Mouse (Mus musculus) limb, embryonic 13.5 days (tissue): ENCODE results near the gene Myt1l. TPM values are rescaled to one million over a fixed set of nuclear protein-coding genes. Genes with fewer than 3 reads are reported as not detected.

Experiments
- ATAC-seq: fragments of 200-750 bp; cut with Nextera tagmentation; 2 replicates; pipeline ENCODE4 v1.8.0; 2017; ENCODE audit warnings: low read depth, moderate number of reproducible peaks, moderate TSS enrichment; ENCODE audit not compliant: low FRiP score
- H3K27ac ChIP-seq: fragments of 300-500 bp; sonication (generic); 2 replicates; pipeline ENCODE4 v1.5.1; 2015; ENCODE audit warnings: inconsistent platforms, mild to moderate bottlenecking, moderate library complexity
- H3K27me3 ChIP-seq: fragments of 300-500 bp; sonication (generic); 2 replicates; pipeline ENCODE4 v1.6.1; 2015; ENCODE audit warnings: mild to moderate bottlenecking, inconsistent platforms
- H3K36me3 ChIP-seq: fragments of 300-500 bp; sonication (generic); 2 replicates; pipeline ENCODE4 v1.6.1; 2015; ENCODE audit warnings: inconsistent platforms, mild to moderate bottlenecking, moderate library complexity
- H3K4me1 ChIP-seq: fragments of 300-500 bp; sonication (generic); 2 replicates; pipeline ENCODE4 v1.6.1; 2015; ENCODE audit warnings: inconsistent platforms
- H3K4me2 ChIP-seq: fragments of 300-500 bp; sonication (generic); replicated peaks from 2 replicates; pipeline ENCODE4 v1.6.1; 2015; ENCODE audit warnings: inconsistent platforms, mild to moderate bottlenecking, moderate library complexity
- H3K4me3 ChIP-seq: fragments of 300-500 bp; sonication (generic); 2 replicates; pipeline ENCODE4 v1.5.1; 2015; ENCODE audit warnings: moderate library complexity, mild to moderate bottlenecking, inconsistent platforms
- H3K9ac ChIP-seq: fragments of 300-500 bp; sonication (generic); 2 replicates; pipeline ENCODE4 v1.6.1; 2015; ENCODE audit warnings: mild to moderate bottlenecking, inconsistent platforms
- H3K9me3 ChIP-seq: fragments of 300-500 bp; sonication (generic); 2 replicates; pipeline ENCODE4 v1.6.1; 2016; ENCODE audit warnings: inconsistent platforms
- WGBS: fragments of 180-500 bp; shearing (Covaris S2); methylation state at CpG from one replicate; pipeline ENCODE4 v1.1.7; 2015; 5-methylcytosine and 5-hydroxymethylcytosine counted together
- polyA plus RNA-seq: library from polyadenylated mRNA; unstranded; fragments of >200 nt; fragmentation: Nextera tagmentation; extraction: Ambion mirVana; gene quantifications from 2 replicates; pipeline ENCODE4 v1.2.1, GENCODE M21; 2015

The Myt1l gene
- polyA plus RNA-seq, 1 experiment from 2014 or later, result 0.14 TPM

GRCm38 (mm10) chr12:29916139-29916538, 388.0 kb downstream of the Myt1l start:
- 81% methylated on average over 3 of the region's 3 CpGs for WGBS
- no peak for ATAC-seq
- H3K9ac ChIP-seq, result no peak overlapping the region

DNA sequence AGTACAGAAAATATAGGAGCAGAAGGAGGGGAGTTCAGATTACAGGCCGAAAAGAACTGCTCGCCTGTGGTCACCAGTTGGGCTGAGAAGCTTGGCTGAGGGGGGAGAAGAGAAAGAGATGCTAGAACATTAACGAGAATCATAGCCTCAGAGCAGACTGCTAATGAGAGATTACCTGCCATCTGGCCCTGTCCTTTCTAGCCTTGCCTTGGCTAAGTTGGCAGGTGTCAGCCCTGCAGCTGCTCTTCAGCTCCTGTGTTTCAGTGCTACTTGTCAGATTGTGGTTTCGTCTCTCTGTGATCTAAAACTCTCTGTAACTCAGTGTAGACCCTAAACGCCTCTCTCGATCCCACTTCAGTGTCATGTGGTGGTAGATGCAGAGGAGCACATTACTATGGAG, 388.6 kb downstream of the Myt1l start:
- Histone ChIP-seq H3K27me3 (no peaks in the 10 kb centered on the region), H3K9me3 (no peaks in the 10 kb centered on the region), H3K4me3 (no peak overlapping the region), H3K27ac (no peak overlapping the region), H3K4me1 (no peaks in the 10 kb centered on the region), H3K9ac (no peak overlapping the region), H3K4me2 (no peak overlapping the region), H3K36me3 (no peaks in the 10 kb centered on the region)
- no peak for ATAC-seq
- 79% methylated on average over 6 of the region's 6 CpGs for WGBS

More at GRCm38 (mm10) chr12:29916139-29916538, 388.0 kb downstream of the Myt1l start:
- no peaks in the 10 kb centered on the region for H3K27me3 ChIP-seq
- H3K4me2 ChIP-seq, result no peak overlapping the region
- no peak overlapping the region for H3K27ac ChIP-seq
- no peaks in the 10 kb centered on the region for H3K4me1 ChIP-seq
- H3K36me3 ChIP-seq, result no peaks in the 10 kb centered on the region
- H3K4me3 ChIP-seq, result no peak overlapping the region
- H3K9me3 ChIP-seq, result no peaks in the 10 kb centered on the region

GRCm38 (mm10) chr12:29920298-29920697, 392.1 kb downstream of the Myt1l start:
- ATAC-seq, result no peak
- Histone ChIP-seq H3K4me1 (no peaks in the 10 kb centered on the region), H3K4me3 (no peak overlapping the region), H3K27ac (no peak overlapping the region), H3K9ac (no peak overlapping the region), H3K36me3 (no peaks in the 10 kb centered on the region), H3K27me3 (no peaks in the 10 kb centered on the region), H3K9me3 (no peaks in the 10 kb centered on the region), H3K4me2 (no peak overlapping the region)
- WGBS, result 71% methylated on average over 7 of the region's 7 CpGs

DNA sequence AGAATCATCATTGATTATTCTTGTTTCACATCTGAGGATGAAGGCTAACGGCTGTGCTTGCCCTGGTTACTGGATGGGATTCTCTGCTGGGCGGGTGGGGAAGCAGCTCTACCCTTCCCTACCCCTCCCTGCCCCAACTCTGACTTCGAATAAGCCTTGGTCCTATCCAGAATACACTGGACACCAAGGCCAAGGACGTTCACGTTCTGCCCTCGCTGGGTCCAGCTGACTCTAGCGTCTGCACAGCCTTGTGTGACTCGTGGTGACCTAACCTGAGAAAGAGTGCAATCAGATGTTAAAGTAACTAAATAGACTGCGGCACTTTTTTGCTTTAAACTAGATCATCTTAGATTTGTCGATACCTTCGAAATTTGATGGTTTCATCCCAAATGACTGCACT, 393.3 kb downstream of the Myt1l start:
- no peak overlapping the region for H3K9ac ChIP-seq
- ATAC-seq, result no peak
- WGBS, result 83% methylated on average over 11 of the region's 11 CpGs
- no peaks in the 10 kb centered on the region for H3K9me3 ChIP-seq
- no peaks in the 10 kb centered on the region for H3K27me3 ChIP-seq
- H3K4me2 ChIP-seq, result no peak overlapping the region
- no peaks in the 10 kb centered on the region for H3K36me3 ChIP-seq
- no peak overlapping the region for H3K27ac ChIP-seq
- H3K4me1 ChIP-seq, result no peaks in the 10 kb centered on the region
- no peak overlapping the region for H3K4me3 ChIP-seq

DNA sequence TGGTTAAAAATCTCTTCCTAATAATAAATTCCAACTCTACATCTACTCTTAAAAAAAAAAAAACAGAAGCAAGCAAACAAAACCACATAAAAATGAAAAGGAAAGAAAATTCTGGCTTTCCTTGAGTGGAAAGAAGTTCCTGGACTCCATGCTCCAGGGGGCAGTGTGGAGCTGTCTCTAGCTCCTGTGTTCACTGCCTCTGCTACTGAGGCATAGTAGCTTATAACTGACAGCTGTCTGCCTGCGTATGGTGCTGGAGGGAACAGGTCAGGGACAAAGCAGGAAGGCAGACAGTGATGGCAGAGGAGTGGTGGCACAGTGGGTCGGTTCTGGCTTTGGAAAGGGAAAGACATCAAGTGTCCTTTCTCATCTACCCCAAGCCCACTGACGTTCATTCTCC, 398.7 kb downstream of the Myt1l start:
- Histone ChIP-seq H3K9ac (no peak overlapping the region), H3K27ac (no peak overlapping the region), H3K36me3 (no peaks in the 10 kb centered on the region), H3K4me3 (no peak overlapping the region), H3K4me1 (no peaks in the 10 kb centered on the region), H3K4me2 (no peak overlapping the region), H3K9me3 (no peaks in the 10 kb centered on the region), H3K27me3 (no peaks in the 10 kb centered on the region)
- WGBS, result 40% methylated on average over 3 of the region's 3 CpGs
- ATAC-seq, result no peak

DNA sequence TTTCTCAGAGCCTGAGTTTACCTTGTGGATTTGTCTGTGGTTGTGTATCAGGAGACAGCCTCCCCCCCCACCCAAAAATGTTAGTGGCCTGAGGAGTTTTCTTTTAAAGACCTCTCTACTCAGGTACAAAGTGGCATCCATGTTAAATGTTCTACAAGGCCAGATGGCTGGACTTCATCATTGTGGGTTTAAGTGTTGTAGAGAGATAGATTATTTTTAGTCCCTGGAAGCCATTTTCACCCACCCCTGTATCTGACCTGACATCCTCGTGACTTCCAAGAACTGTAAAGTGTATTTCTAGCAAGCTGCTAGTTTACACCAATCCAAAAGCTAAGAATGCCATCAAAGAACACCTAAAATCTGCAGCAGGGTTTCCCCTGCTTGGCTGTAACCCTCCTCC, 402.4 kb downstream of the Myt1l start:
- Histone ChIP-seq H3K27ac (no peak overlapping the region), H3K9me3 (no peaks in the 10 kb centered on the region)
- WGBS, result 74% methylated on average over 1 of the region's 1 CpGs

GRCm38 (mm10) chr12:29932951-29933350, 404.8 kb downstream of the Myt1l start:
- no peaks in the 10 kb centered on the region for H3K27me3 ChIP-seq
- WGBS, result 96% methylated on average over 1 of the region's 1 CpGs
- no peak for ATAC-seq

More for the DNA sequence above, 402.4 kb downstream of the Myt1l start:
- Histone ChIP-seq H3K4me1 (no peaks in the 10 kb centered on the region), H3K4me3 (no peak overlapping the region), H3K9ac (no peak overlapping the region), H3K36me3 (no peaks in the 10 kb centered on the region), H3K4me2 (no peak overlapping the region), H3K27me3 (no peaks in the 10 kb centered on the region)
- no peak for ATAC-seq

GRCm38 (mm10) chr12:29933501-29933900, 405.3 kb downstream of the Myt1l start:
- no peak overlapping the region for H3K4me3 ChIP-seq
- H3K4me1 ChIP-seq, result peaks cover 8% of the 10 kb centered on the region
- ATAC-seq, result no peak
- no peak overlapping the region for H3K27ac ChIP-seq
- no peak overlapping the region for H3K9ac ChIP-seq
- H3K27me3 ChIP-seq, result no peaks in the 10 kb centered on the region
- no peaks in the 10 kb centered on the region for H3K36me3 ChIP-seq
- H3K9me3 ChIP-seq, result no peaks in the 10 kb centered on the region
- no peak overlapping the region for H3K4me2 ChIP-seq
- WGBS, result 65% methylated on average over 2 of the region's 2 CpGs

More at GRCm38 (mm10) chr12:29932951-29933350, 404.8 kb downstream of the Myt1l start:
- no peak overlapping the region for H3K4me2 ChIP-seq
- no peaks in the 10 kb centered on the region for H3K9me3 ChIP-seq
- no peak overlapping the region for H3K27ac ChIP-seq
- H3K9ac ChIP-seq, result no peak overlapping the region
- peaks cover 8% of the 10 kb centered on the region for H3K4me1 ChIP-seq
- no peak overlapping the region for H3K4me3 ChIP-seq
- H3K36me3 ChIP-seq, result no peaks in the 10 kb centered on the region

- H3K4me3 ChIP-seq, result no peak overlapping the region
- H3K4me2 ChIP-seq, result no peak overlapping the region
- H3K9me3 ChIP-seq, result no peaks in the 10 kb centered on the region
- WGBS, result 72% methylated on average over 8 of the region's 8 CpGs
- H3K27ac ChIP-seq, result no peak overlapping the region
- peaks cover 9% of the 10 kb centered on the region for H3K4me1 ChIP-seq
- H3K36me3 ChIP-seq, result no peaks in the 10 kb centered on the region
- no peaks in the 10 kb centered on the region for H3K27me3 ChIP-seq
- no peak overlapping the region for H3K9ac ChIP-seq
- no peak for ATAC-seq
Measured at GRCm38 (mm10) chr12:29934120-29934581, 406.0 kb downstream of the Myt1l start.

DNA sequence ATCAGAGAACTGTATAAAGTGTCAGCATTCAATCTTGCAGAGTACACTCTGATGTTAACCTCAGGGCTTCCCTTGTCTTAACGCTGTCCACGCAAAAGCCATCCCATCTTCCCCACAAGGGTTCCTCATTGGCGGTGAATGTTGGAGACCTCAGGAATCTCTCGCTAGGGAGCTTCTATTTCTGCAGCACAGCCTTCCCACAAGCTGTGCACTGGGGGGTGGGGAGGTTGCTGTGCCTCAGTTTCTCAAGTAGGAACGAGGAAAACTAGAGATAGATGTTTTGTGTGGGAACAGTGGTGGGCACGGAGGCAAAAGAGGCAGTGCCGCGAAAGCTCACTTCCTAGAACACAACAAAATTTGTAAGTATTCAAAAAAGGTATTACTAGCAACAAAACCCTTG, 409.1 kb downstream of the Myt1l start, which contains the start of gene Pxdn:
Gene Pxdn, plus strand, starts transcription at position 301 of the 400 bp plus-strand sequence.
- ATAC-seq, result no peak
- Histone ChIP-seq H3K4me3 (peak within 1 kb of the TSS; percentile 89), H3K27ac (peak within 1 kb of the TSS; percentile 96), H3K36me3 (peaks cover 13% of the 10 kb centered on the region), H3K9me3 (no peaks in the 10 kb centered on the region), H3K27me3 (no peaks in the 10 kb centered on the region), H3K4me1 (peaks cover 34% of the 10 kb centered on the region), H3K4me2 (peak within 1 kb of the TSS; percentile 85), H3K9ac (peak within 1 kb of the TSS; percentile 96)
- WGBS, result 36% methylated on average over 8 of the region's 8 CpGs

DNA sequence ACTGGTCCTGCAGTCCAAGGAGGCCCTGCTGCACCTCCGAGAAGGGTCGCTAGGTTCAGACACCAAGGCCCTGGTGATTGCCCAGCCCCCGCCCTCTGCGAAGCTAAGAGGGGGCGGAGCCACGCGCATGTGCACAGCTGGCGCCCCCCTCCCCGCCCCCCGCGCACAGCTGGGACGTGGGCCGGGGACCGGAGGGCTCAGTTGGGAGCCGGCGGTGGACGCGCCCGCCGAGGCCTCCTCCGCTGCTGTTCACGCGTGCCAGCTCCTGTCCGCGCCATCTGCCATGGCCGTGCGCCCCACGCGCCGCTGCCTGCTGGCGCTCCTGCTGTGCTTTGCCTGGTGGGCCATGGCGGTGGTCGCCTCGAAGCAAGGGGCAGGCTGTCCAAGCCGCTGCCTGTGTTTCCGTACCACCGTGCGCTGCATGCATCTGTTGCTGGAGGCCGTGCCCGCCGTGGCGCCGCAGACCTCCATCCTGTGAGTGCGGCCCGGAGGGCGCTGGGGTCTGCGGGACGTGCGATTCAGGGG, 409.7 kb downstream of the Myt1l start:
- ATAC-seq, result peak; percentile 90
- H3K4me1 ChIP-seq, result peaks cover 34% of the 10 kb centered on the region
- under 1% methylated on average over 49 of the region's 49 CpGs for WGBS

DNA sequence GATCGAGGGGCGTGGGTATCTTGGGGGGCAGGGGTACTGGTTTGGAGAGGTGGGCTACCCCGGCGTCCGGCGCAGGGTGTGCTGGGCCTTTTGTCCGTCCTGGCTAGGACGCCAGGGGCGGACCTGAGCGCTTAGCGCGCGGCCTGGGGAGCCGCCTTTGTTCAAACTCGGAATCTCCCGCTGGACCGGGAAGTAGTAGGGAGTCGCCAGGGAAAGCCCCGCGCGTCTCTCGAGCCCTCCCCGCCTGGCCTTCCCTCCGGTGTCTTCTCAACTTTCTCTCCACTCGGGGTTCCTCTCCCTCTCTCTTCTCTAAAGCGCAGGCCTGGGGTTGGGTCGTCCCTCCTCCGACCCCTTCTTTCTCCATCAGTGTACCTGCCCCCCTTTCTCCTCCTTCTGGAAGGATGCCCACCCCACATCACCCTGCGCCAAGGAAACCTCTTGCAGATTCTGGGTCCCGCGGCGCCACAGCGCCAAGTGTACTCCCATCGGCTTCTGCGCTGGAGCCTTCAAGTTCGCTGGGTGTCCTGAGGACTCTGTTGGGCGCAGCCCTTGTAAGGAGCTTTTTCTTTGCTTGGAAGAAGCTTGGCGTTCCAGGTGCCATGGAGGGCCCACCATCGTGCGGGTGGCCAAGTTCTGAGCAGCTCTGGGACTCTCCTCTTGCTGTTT, 410.3 kb downstream of the Myt1l start:
- peak; percentile 70 for ATAC-seq
- H3K36me3 ChIP-seq, result peaks cover 13% of the 10 kb centered on the region
- peak overlapping the region; percentile 85 for H3K4me2 ChIP-seq
- H3K27ac ChIP-seq, result peak overlapping the region; percentile 96
- peak overlapping the region; percentile 89 for H3K4me3 ChIP-seq
- peak overlapping the region; percentile 96 for H3K9ac ChIP-seq
- WGBS, result 0% methylated on average over 37 of the region's 40 CpGs
- peaks cover 34% of the 10 kb centered on the region for H3K4me1 ChIP-seq
- H3K27me3 ChIP-seq, result no peaks in the 10 kb centered on the region
- no peaks in the 10 kb centered on the region for H3K9me3 ChIP-seq

More for the DNA sequence above, 409.7 kb downstream of the Myt1l start:
- Histone ChIP-seq H3K36me3 (peaks cover 13% of the 10 kb centered on the region), H3K9ac (peak overlapping the region; percentile 96), H3K4me2 (peak overlapping the region; percentile 85), H3K9me3 (no peaks in the 10 kb centered on the region), H3K27ac (peak overlapping the region; percentile 96), H3K4me3 (peak overlapping the region; percentile 89), H3K27me3 (no peaks in the 10 kb centered on the region)
